Mouse (Mus musculus): ENCODE data around the gene Gm8879. TPM values are rescaled to one million over a fixed set of nuclear protein-coding genes. Genes with fewer than 3 reads are reported as not detected.
"Not testable (repeated sequence)": the region's sequence is repeated elsewhere in the genome, so short reads cannot be mapped to it uniquely, and the experiment has no call there.

Gm8879 gene
- not detected in 2 replicates for polyA plus RNA-seq (2015; fragmentation: Nextera tagmentation; extraction: Ambion mirVana)

GRCm38 (mm10) chr5:11127334-11127733 is at the start of gene Gm8879:
Gene Gm8879 (plus strand): TSS chr5:11127634.
- not testable (repeated sequence) for H3K27ac ChIP-seq (ENCODE audit: low read length); ATAC-seq (ENCODE audit: low read depth); H3K4me3 ChIP-seq (ENCODE audit: low read length); H3K27me3 ChIP-seq (ENCODE audit: control insufficient read depth, insufficient read depth, low read depth, low read length); H3K9ac ChIP-seq (ENCODE audit: low read length); H3K36me3 ChIP-seq (ENCODE audit: control insufficient read depth, insufficient read depth, low read length); H3K4me2 ChIP-seq (ENCODE audit: low read depth, low read length); H3K4me1 ChIP-seq (replicated peaks; ENCODE audit: control insufficient read depth, insufficient read depth, low read length); H3K9me3 ChIP-seq (ENCODE audit: control insufficient read depth, low read length)
- no CpG with 5 or more reads among the region's 3 CpGs for WGBS

GRCm38 (mm10) chr5:11138031-11138430 is 10.6 kb downstream of the Gm8879 start:
- WGBS: 91% methylated on average over 12 of the region's 12 CpGs
- not testable (repeated sequence) for H3K4me3 ChIP-seq (ENCODE audit: low read length); H3K4me1 ChIP-seq (replicated peaks; ENCODE audit: control insufficient read depth, insufficient read depth, low read length); H3K27me3 ChIP-seq (ENCODE audit: control insufficient read depth, insufficient read depth, low read depth, low read length); H3K9ac ChIP-seq (ENCODE audit: low read length); ATAC-seq (ENCODE audit: low read depth); H3K9me3 ChIP-seq (ENCODE audit: control insufficient read depth, low read length); H3K27ac ChIP-seq (ENCODE audit: low read length); H3K36me3 ChIP-seq (ENCODE audit: control insufficient read depth, insufficient read depth, low read length); H3K4me2 ChIP-seq (ENCODE audit: low read depth, low read length)

Other genes starting within 250 kb of the Gm8879 start
- not detected in 2 replicates for gene Gm8871, start 179.8 kb upstream of the Gm8879 start, polyA plus RNA-seq (2015; fragmentation: Nextera tagmentation; extraction: Ambion mirVana)
- not detected in 2 replicates for gene Gm8857, start 179.8 kb upstream of the Gm8879 start, polyA plus RNA-seq (2015; fragmentation: Nextera tagmentation; extraction: Ambion mirVana)
- not detected in 2 replicates for gene Gm5861, start 55.4 kb downstream of the Gm8879 start, polyA plus RNA-seq (2015; fragmentation: Nextera tagmentation; extraction: Ambion mirVana)
- gene Gm8890, start 128.4 kb downstream of the Gm8879 start, polyA plus RNA-seq (2015; fragmentation: Nextera tagmentation; extraction: Ambion mirVana): not detected in 2 replicates
- not detected in 2 replicates for gene Speer1, start 213.9 kb downstream of the Gm8879 start, polyA plus RNA-seq (2015; fragmentation: Nextera tagmentation; extraction: Ambion mirVana)

Data from lung, embryonic 16.5 days (tissue).